In genomic region chr2:120971766-120972165, GRCm38 (mm10) we compare ENCODE assay signal across 19 mouse cellular contexts. TPM values are rescaled to one million over a fixed set of nuclear protein-coding genes. Genes with fewer than 3 reads are reported as not detected.
DNase-seq lines count a peak whose midpoint lies in the region; ATAC-seq lines count a peak whose summit lies in the region.
"Had no signal": no experiment of that assay in that cellular context is flagged by ENCODE, and none has a peak within 500 bp of the region (broad histone marks: within the 10 kb centered on the region; RNA-seq: fewer than 3 reads in every experiment).

No protein-coding gene starts in this region.

- no peaks in the 10 kb centered on the region for H3K9me3 ChIP-seq in liver, embryonic 12.5 days (replicated peaks)
- no peaks in the 10 kb centered on the region for H3K9me3 ChIP-seq in neural tube, embryonic 13.5 days
- no peaks in the 10 kb centered on the region for H3K9me3 ChIP-seq in neural tube, embryonic 15.5 days (replicated peaks)
- no peaks in the 10 kb centered on the region for H3K9me3 ChIP-seq in liver, embryonic 15.5 days (replicated peaks)
- H3K9me3 ChIP-seq: embryonic facial prominence, embryonic 12.5 days; forebrain, embryonic 13.5 days; G1E; heart, embryonic 13.5 days; hindbrain, embryonic 13.5 days had no signal

- H3K4me2 ChIP-seq in liver, embryonic 12.5 days: peak overlapping the region; percentile 72
- H3K4me2 ChIP-seq in neural tube, embryonic 13.5 days: peak overlapping the region; percentile 88; the same call in 1 of the 2 replicates
- H3K4me2 ChIP-seq in neural tube, embryonic 15.5 days: no peak overlapping the region
- peak overlapping the region; percentile 73 for H3K4me2 ChIP-seq in liver, embryonic 15.5 days

- intact Hi-C loops in heart, postnatal 36 days (cut with DNase I): loop anchor here (2.0 kb wide), 1 partner anchor 37 kb away; the partner anchor contains the start of gene Ccndbp1

- H3K4me3 ChIP-seq in liver, embryonic 12.5 days: 0 out of 2 replicates have a peak overlapping the region, but pooled peaks have one; percentile 84
- H3K4me3 ChIP-seq in neural tube, embryonic 13.5 days: no peak overlapping the region
- H3K4me3 ChIP-seq in neural tube, embryonic 15.5 days (replicated peaks): no peak overlapping the region
- no peak overlapping the region for H3K4me3 ChIP-seq in liver, embryonic 15.5 days (replicated peaks)

- ATAC-seq in liver, embryonic 12.5 days: no peak
- ATAC-seq in neural tube, embryonic 13.5 days (ENCODE audit: low read depth): no peak
- no peak for ATAC-seq in neural tube, embryonic 15.5 days (ENCODE audit: low FRiP score)
- no peak for ATAC-seq in liver, embryonic 15.5 days (ENCODE audit: insufficient read depth)
- ATAC-seq: forebrain, embryonic 13.5 days; forebrain, postnatal 0 days had no signal

- no peak for DNase-seq in liver
- no peak for DNase-seq in kidney, postnatal 25 days
- DNase-seq in heart, postnatal 36 days: no peak
- DNase-seq: adrenal gland, postnatal 10 days; cerebellum, adult 11-12 months; cerebellum, adult 9-10 months; cerebellum, postnatal 25 days; forebrain, postnatal 0 days; gastrocnemius, postnatal 14 days; heart, postnatal 4 days had no signal

- H3K27ac ChIP-seq in liver, embryonic 12.5 days: peak overlapping the region; percentile 47; the same call in 1 of the 2 replicates
- H3K27ac ChIP-seq in neural tube, embryonic 13.5 days (replicated peaks): no peak overlapping the region
- H3K27ac ChIP-seq in neural tube, embryonic 15.5 days (replicated peaks): no peak overlapping the region
- 0 out of 2 replicates have a peak overlapping the region, but pooled peaks have one; percentile 38 for H3K27ac ChIP-seq in liver, embryonic 15.5 days (replicated peaks)
- H3K27ac ChIP-seq: embryonic facial prominence, embryonic 12.5 days had no signal

- H3K9ac ChIP-seq in liver, embryonic 12.5 days: no peak overlapping the region
- H3K9ac ChIP-seq in neural tube, embryonic 13.5 days: no peak overlapping the region
- no peak overlapping the region for H3K9ac ChIP-seq in neural tube, embryonic 15.5 days (replicated peaks)
- no peak overlapping the region for H3K9ac ChIP-seq in liver, embryonic 15.5 days
- H3K9ac ChIP-seq: embryonic facial prominence, embryonic 12.5 days had no signal

- peaks cover 3% of the 10 kb centered on the region; the same call in 1 of the 2 replicates for H3K36me3 ChIP-seq in liver, embryonic 12.5 days
- H3K36me3 ChIP-seq in neural tube, embryonic 13.5 days: 0 out of 2 replicates have a peak, but pooled peaks cover 2% of the 10 kb centered on the region
- H3K36me3 ChIP-seq in neural tube, embryonic 15.5 days: no peaks in the 10 kb centered on the region
- 0 out of 2 replicates have a peak, but pooled peaks cover 7% of the 10 kb centered on the region for H3K36me3 ChIP-seq in liver, embryonic 15.5 days (replicated peaks)
- H3K36me3 ChIP-seq: embryonic facial prominence, embryonic 12.5 days; hindbrain, embryonic 13.5 days had no signal

- peaks cover 57% of the 10 kb centered on the region for H3K4me1 ChIP-seq in liver, embryonic 12.5 days
- H3K4me1 ChIP-seq in neural tube, embryonic 13.5 days (replicated peaks): peaks cover 37% of the 10 kb centered on the region
- H3K4me1 ChIP-seq in neural tube, embryonic 15.5 days: peaks cover 27% of the 10 kb centered on the region
- H3K4me1 ChIP-seq in liver, embryonic 15.5 days (replicated peaks): peaks cover 56% of the 10 kb centered on the region

- no peaks in the 10 kb centered on the region for H3K27me3 ChIP-seq in liver, embryonic 12.5 days (replicated peaks)
- no peaks in the 10 kb centered on the region for H3K27me3 ChIP-seq in neural tube, embryonic 13.5 days
- H3K27me3 ChIP-seq in neural tube, embryonic 15.5 days (replicated peaks): no peaks in the 10 kb centered on the region
- H3K27me3 ChIP-seq in liver, embryonic 15.5 days: no peaks in the 10 kb centered on the region
- H3K27me3 ChIP-seq: forebrain, embryonic 13.5 days had no signal

- WGBS in liver, embryonic 12.5 days (ENCODE audit: insufficient replicate concordance): 74% methylated on average over 4 of the region's 4 CpGs
- 89% methylated on average over 4 of the region's 4 CpGs for WGBS in neural tube, embryonic 13.5 days
- 92% methylated on average over 4 of the region's 4 CpGs for WGBS in neural tube, embryonic 15.5 days
- WGBS in liver, embryonic 15.5 days (ENCODE audit: insufficient replicate concordance): 74% methylated on average over 4 of the region's 4 CpGs

RNA-seq across cellular contexts. Expression of gene Ubr1, which starts 1.3 kb away (rescaled TPM):
- 16.1 and 18.3 TPM in 2 replicates for polyA plus RNA-seq in liver, embryonic 12.5 days (2016; fragmentation: Nextera tagmentation; extraction: Ambion mirVana)
- polyA plus RNA-seq in neural tube, embryonic 13.5 days (2015; fragmentation: Nextera tagmentation; extraction: Ambion mirVana): 32.6 and 33.6 TPM in 2 replicates
- 29.7 and 33.0 TPM in 2 replicates for polyA plus RNA-seq in neural tube, embryonic 15.5 days (2015; fragmentation: Nextera tagmentation; extraction: Ambion mirVana)
- 10.8 and 11.9 TPM in 2 replicates for polyA plus RNA-seq in liver, embryonic 15.5 days (2015; fragmentation: Nextera tagmentation; extraction: Ambion mirVana)
- total RNA-seq in heart, postnatal 36 days (2021): 10 to 100 TPM; 22.6 to 23.5 TPM

RNA-seq across cellular contexts. Expression of gene Tmem62, which starts 5.1 kb away (rescaled TPM):
- polyA plus RNA-seq in liver, embryonic 12.5 days (2016; fragmentation: Nextera tagmentation; extraction: Ambion mirVana): 2.1 and 3.6 TPM in 2 replicates
- polyA plus RNA-seq in neural tube, embryonic 13.5 days (2015; fragmentation: Nextera tagmentation; extraction: Ambion mirVana): 13.0 and 14.0 TPM in 2 replicates
- polyA plus RNA-seq in neural tube, embryonic 15.5 days (2015; fragmentation: Nextera tagmentation; extraction: Ambion mirVana): 15.0 and 15.1 TPM in 2 replicates
- polyA plus RNA-seq in liver, embryonic 15.5 days (2015; fragmentation: Nextera tagmentation; extraction: Ambion mirVana): 2.2 and 2.6 TPM in 2 replicates
- 1 to 10 TPM; 4.4 to 4.9 TPM for total RNA-seq in heart, postnatal 36 days (2021)

RNA-seq across cellular contexts. Expression of gene Ccndbp1, which starts 36.4 kb away (rescaled TPM):
- polyA plus RNA-seq in liver, embryonic 12.5 days (2016; fragmentation: Nextera tagmentation; extraction: Ambion mirVana): 40.7 and 43.4 TPM in 2 replicates
- polyA plus RNA-seq in neural tube, embryonic 13.5 days (2015; fragmentation: Nextera tagmentation; extraction: Ambion mirVana): 76.9 and 83.6 TPM in 2 replicates
- 78.0 and 81.7 TPM in 2 replicates for polyA plus RNA-seq in neural tube, embryonic 15.5 days (2015; fragmentation: Nextera tagmentation; extraction: Ambion mirVana)
- 51.1 and 52.6 TPM in 2 replicates for polyA plus RNA-seq in liver, embryonic 15.5 days (2015; fragmentation: Nextera tagmentation; extraction: Ambion mirVana)
- total RNA-seq in heart, postnatal 36 days (2021): 10 to 100 TPM; 29.9 to 33.8 TPM

Comparison
In these comparisons a context has a peak if more than half of its experiments do, and no peak if none do; other contexts are left out.
1. H3K27ac ChIP-seq: peak in liver, embryonic 12.5 days (single experiment) and liver, embryonic 15.5 days (single experiment); none in neural tube, embryonic 13.5 days (single experiment) and neural tube, embryonic 15.5 days (single experiment).